ENCODE assay signal across 11 mouse cellular contexts in genomic region chr9:119973869-119974520, GRCm38 (mm10). TPM values are rescaled to one million over a fixed set of nuclear protein-coding genes. Genes with fewer than 3 reads are reported as not detected.
DNase-seq lines count a peak whose midpoint lies in the region; ATAC-seq and TF ChIP-seq lines count a peak whose summit lies in the region.
"Had no signal": no experiment of that assay in that cellular context is flagged by ENCODE, and none has a peak within 500 bp of the region (broad histone marks: within the 10 kb centered on the region; RNA-seq: fewer than 3 reads in every experiment).

No protein-coding gene starts in this region.

- in situ Hi-C loops in CH12.LX (cut with MboI; ENCODE audit: low pct_ligation_motif_present, low pct_unique_long_range_greater_than_20kb, low sequenced_read_pairs) = no loop called here

- no peaks in the 10 kb centered on the region for H3K9me3 ChIP-seq in kidney, embryonic 14.5 days (ENCODE audit: control insufficient read depth, low read length)
- H3K9me3 ChIP-seq in CH12.LX (replicated peaks; ENCODE audit: low read length) = peaks cover 2% of the 10 kb centered on the region
- H3K9me3 ChIP-seq: embryonic facial prominence, embryonic 15.5 days; limb, embryonic 13.5 days had no signal

- peaks cover 28% of the 10 kb centered on the region for H3K4me1 ChIP-seq in kidney, embryonic 14.5 days (ENCODE audit: control insufficient read depth, insufficient read depth, low read length)
- H3K4me1 ChIP-seq in CH12.LX (ENCODE audit: control insufficient read depth in 1 of 2, insufficient read depth in 2 of 2) = peaks cover 16 to 47% of the 10 kb centered on the region in 2 experiments
- H3K4me1 ChIP-seq in cortical plate, adult 2 months (ENCODE audit: control insufficient read depth, insufficient read depth, low read length) = peaks cover 15% of the 10 kb centered on the region

- DNase-seq in kidney, adult 18-20 months = peak; percentile 17
- DNase-seq in 3T3-L1 (ENCODE audit: low read depth, low spot score) (peak; percentile 20), CH12.LX (ENCODE audit: extremely low read depth) (no peak), adipocyte (ENCODE audit: low spot score) (no peak), MN1 (ENCODE audit: low spot score) (no peak)
- DNase-seq: gastrocnemius, postnatal 36 days had no signal

- 92% methylated on average over 27 of the region's 27 CpGs for WGBS in kidney, embryonic 14.5 days

- dilution Hi-C loops in CH12.LX (cut with MboI; ENCODE audit: extremely low pct_ligation_motif_present, extremely low pct_unique_long_range_greater_than_20kb, low sequenced_read_pairs) = no loop called here

- ATAC-seq in kidney, embryonic 14.5 days (ENCODE audit: low FRiP score, low TSS enrichment) = no peak

- peak; percentile 63 to 70 for TF ChIP-seq CTCF in CH12.LX (conservative IDR thresholded peaks at IDR 0.05 in 1 of 2, IDR thresholded peaks at IDR 0.05 in 1 of 2; ENCODE audit: low read depth in 2 of 2, low read length in 2 of 2)
- peak; percentile 36 for TF ChIP-seq CTCF in cortical plate, adult 2 months (IDR thresholded peaks at IDR 0.05; ENCODE audit: extremely low read depth, insufficient read depth, low read length)

- no peak; the same call in none of the 2 replicates for TF ChIP-seq RAD21 in CH12.LX (IDR thresholded peaks at IDR 0.05; ENCODE audit: low read depth, low read length)

- no peak overlapping the region for H3K27ac ChIP-seq in kidney, embryonic 14.5 days (ENCODE audit: low read depth, low read length)
- no peak overlapping the region for H3K27ac ChIP-seq in CH12.LX (ENCODE audit: insufficient read depth, low read depth)
- H3K27ac ChIP-seq in cortical plate, adult 2 months (ENCODE audit: insufficient read depth, low read length) = no peak overlapping the region
- H3K27ac ChIP-seq: embryonic facial prominence, embryonic 15.5 days; limb, embryonic 13.5 days had no signal

- H3K4me3 ChIP-seq in kidney, embryonic 14.5 days (ENCODE audit: low read length) = no peak overlapping the region
- H3K4me3 ChIP-seq in CH12.LX (replicated peaks in 1 of 3; ENCODE audit: low read depth in 2 of 3, low read length in 2 of 3, poor library complexity in 1 of 3) = no peak overlapping the region
- no peak overlapping the region for H3K4me3 ChIP-seq in cortical plate, adult 2 months (ENCODE audit: insufficient read depth, low read length)
- H3K4me3 ChIP-seq: embryonic facial prominence, embryonic 15.5 days; limb, embryonic 13.5 days had no signal

- peaks cover 35% of the 10 kb centered on the region for H3K36me3 ChIP-seq in kidney, embryonic 14.5 days (ENCODE audit: control insufficient read depth, insufficient read depth, low read length)
- peaks cover 39 to 53% of the 10 kb centered on the region in 2 experiments for H3K36me3 ChIP-seq in CH12.LX (replicated peaks in 1 of 2; ENCODE audit: control insufficient read depth in 1 of 2, insufficient read depth in 1 of 2, low read length in 1 of 2)

- no peaks in the 10 kb centered on the region for H3K27me3 ChIP-seq in kidney, embryonic 14.5 days (ENCODE audit: control insufficient read depth, insufficient read depth, low read length)
- H3K27me3 ChIP-seq in CH12.LX (replicated peaks) = no peaks in the 10 kb centered on the region
- H3K27me3 ChIP-seq: embryonic facial prominence, embryonic 15.5 days; limb, embryonic 13.5 days had no signal

- H3K4me2 ChIP-seq in kidney, embryonic 14.5 days (replicated peaks; ENCODE audit: low read depth, low read length) = no peak overlapping the region
- no peak overlapping the region for H3K4me2 ChIP-seq in CH12.LX (ENCODE audit: insufficient read depth, low read depth, poor library complexity, severe bottlenecking)
- H3K4me2 ChIP-seq: embryonic facial prominence, embryonic 15.5 days; limb, embryonic 13.5 days had no signal

- H3K79me2 ChIP-seq in CH12.LX (replicated peaks; ENCODE audit: control insufficient read depth, extremely low read depth, insufficient read depth, poor library complexity, severe bottlenecking) = peaks cover 6% of the 10 kb centered on the region

- H3K9ac ChIP-seq in kidney, embryonic 14.5 days (ENCODE audit: low read depth, low read length) = no peak overlapping the region
- H3K9ac ChIP-seq in CH12.LX (ENCODE audit: insufficient read depth, low read depth) = no peak overlapping the region
- H3K9ac ChIP-seq: embryonic facial prominence, embryonic 15.5 days; limb, embryonic 13.5 days had no signal

- TF ChIP-seq POLR2A in CH12.LX (IDR thresholded peaks at IDR 0.05; ENCODE audit: low read depth, low read length) = no peak
- TF ChIP-seq POLR2A in cortical plate, adult 2 months (IDR thresholded peaks at IDR 0.05; ENCODE audit: extremely low read depth, insufficient read depth, low read length) = no peak

- TF ChIP-seq EP300 in CH12.LX (IDR thresholded peaks at IDR 0.05; ENCODE audit: low read length) = no peak

TF ChIP-seq in CH12.LX, 34 proteins besides CTCF, POLR2A, EP300 and RAD21:
- TF ChIP-seq MXI1 (IDR thresholded peaks at IDR 0.05; ENCODE audit: low read depth, low read length) = 0 out of 2 replicates have a peak, but pooled peaks have one; percentile 24
- TF ChIP-seq TBP (conservative IDR thresholded peaks at IDR 0.05; ENCODE audit: low read depth, low read length) = no peak
- TF ChIP-seq GABPA (IDR thresholded peaks at IDR 0.05; ENCODE audit: insufficient replicate concordance, low read depth, low read length) = no peak
- peak; percentile 20; the same call in 1 of the 2 replicates for TF ChIP-seq SMC3 (IDR thresholded peaks at IDR 0.05; ENCODE audit: low read depth, low read length)

RNA-seq across cellular contexts. Expression of gene Csrnp1, which starts 10.5 kb away (rescaled TPM):
- 1.9 and 3.9 TPM in 2 replicates for polyA plus RNA-seq in kidney, embryonic 14.5 days (2014; fragmentation: Nextera tagmentation; extraction: Ambion mirVana)
- 15.5 and 15.7 TPM in 2 replicates for total RNA-seq in CH12.LX (2012; rRNA removed)
- total RNA-seq in CH12.LX (2014; rRNA removed) = 5.7 and 8.6 TPM in 2 replicates
- polyA plus RNA-seq in CH12.LX (2012; ENCODE audit: insufficient read length, low read depth) = 7.8 and 8.1 TPM in 2 replicates
- polyA plus RNA-seq in cortical plate, adult 2 months (2012; rRNA removed) = 14.8 and 21.3 TPM in 2 replicates

RNA-seq across cellular contexts. Expression of gene Ttc21a, which starts 36.6 kb away (rescaled TPM):
- 0.06 and 0.19 TPM in 2 replicates for polyA plus RNA-seq in kidney, embryonic 14.5 days (2014; fragmentation: Nextera tagmentation; extraction: Ambion mirVana)
- 0.13 and 0.21 TPM in 2 replicates for total RNA-seq in CH12.LX (2012; rRNA removed)
- 0.19 TPM in 1 of 2 replicates, not detected in the other for total RNA-seq in CH12.LX (2014; rRNA removed)
- polyA plus RNA-seq in CH12.LX (2012; ENCODE audit: insufficient read length, low read depth) = 0.47 and 0.48 TPM in 2 replicates
- 0.26 and 0.63 TPM in 2 replicates for polyA plus RNA-seq in cortical plate, adult 2 months (2012; rRNA removed)
- total RNA-seq: gastrocnemius, postnatal 36 days; monocyte, adult 5-6 weeks had no signal

RNA-seq across cellular contexts. Expression of gene Gorasp1, which starts 36.6 kb away (rescaled TPM):
- polyA plus RNA-seq in kidney, embryonic 14.5 days (2014; fragmentation: Nextera tagmentation; extraction: Ambion mirVana) = 17.8 and 22.1 TPM in 2 replicates
- total RNA-seq in CH12.LX (2012; rRNA removed) (10.9 and 12.6 TPM in 2 replicates), CH12.LX (2014; rRNA removed) (8.7 TPM in 2 replicates)
- 8.6 and 9.2 TPM in 2 replicates for polyA plus RNA-seq in CH12.LX (2012; ENCODE audit: insufficient read length, low read depth)
- polyA plus RNA-seq in cortical plate, adult 2 months (2012; rRNA removed) = 20.0 and 20.6 TPM in 2 replicates

RNA-seq across cellular contexts. Expression of gene Xirp1, which starts 49.4 kb away (rescaled TPM):
- polyA plus RNA-seq in kidney, embryonic 14.5 days (2014; fragmentation: Nextera tagmentation; extraction: Ambion mirVana) = not detected in 2 replicates
- total RNA-seq in CH12.LX (2012; rRNA removed) = not detected in 2 replicates
- not detected in 2 replicates for total RNA-seq in CH12.LX (2014; rRNA removed)
- not detected in 2 replicates for polyA plus RNA-seq in CH12.LX (2012; ENCODE audit: insufficient read length, low read depth)
- polyA plus RNA-seq in cortical plate, adult 2 months (2012; rRNA removed) = 0.04 TPM in 2 replicates

Comparison
In these comparisons a context has a peak if more than half of its experiments do, and no peak if none do; other contexts are left out.
1. DNase-seq: peak in kidney, adult 18-20 months (single experiment) and 3T3-L1 (single experiment); none in CH12.LX (single experiment), adipocyte (single experiment) and MN1 (single experiment).